Mouse (Mus musculus) cortical plate, adult 2 months (tissue): ENCODE data around the gene Gpr153.

Experiments used
- CTCF ChIP-seq: fragments of 200-500 bp; IDR thresholded peaks from 2 replicates; pipeline ENCODE4 v1.5.1; 2011; ENCODE audit warnings: mild to moderate bottlenecking, control low read depth, low read length; ENCODE audit not compliant: insufficient read depth; ENCODE audit errors: extremely low read depth
- POLR2A ChIP-seq: fragments of 200-500 bp; IDR thresholded peaks from 2 replicates; pipeline ENCODE4 v1.6.1; 2011; ENCODE audit warnings: mild to moderate bottlenecking, low read length, control low read depth; ENCODE audit not compliant: insufficient read depth; ENCODE audit errors: extremely low read depth

DNA sequence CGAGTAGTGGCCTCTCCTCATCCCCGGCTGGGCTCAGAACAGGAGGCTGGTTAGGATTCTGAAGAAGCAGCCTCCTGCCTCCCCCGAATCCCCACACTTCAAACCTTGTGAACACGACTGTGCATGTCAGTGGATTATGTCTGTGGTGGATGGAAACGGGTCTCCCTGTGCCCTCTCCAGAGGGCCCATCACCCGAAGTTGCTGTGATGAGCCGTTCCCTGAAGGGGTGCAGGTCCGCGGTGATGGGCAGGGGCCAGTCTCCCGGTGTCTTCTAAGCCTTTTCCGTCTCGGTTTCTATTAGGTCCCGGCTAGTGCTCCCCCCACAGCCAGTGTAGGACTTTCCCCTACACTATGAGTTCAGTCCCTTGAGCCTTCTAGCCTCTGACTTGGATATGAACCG is 24.8 kb downstream of the Gpr153 start:
- TF ChIP-seq POLR2A (no peak), CTCF (no peak)
